Mouse (Mus musculus) heart, embryonic 16.5 days (tissue): Measurements from ENCODE around the gene Haghl. TPM values are rescaled to one million over a fixed set of nuclear protein-coding genes. Genes with fewer than 3 reads are reported as not detected.

ENCODE experiments used
- ATAC-seq: fragments of 200-750 bp; cut with Nextera tagmentation; replicated peaks from 2 replicates; pipeline ENCODE4 v1.8.0; 2017; ENCODE audit warnings: moderate number of reproducible peaks; ENCODE audit not compliant: insufficient read depth, low FRiP score; ENCODE audit errors: extremely low read depth
- H3K27ac ChIP-seq: fragments of 300-500 bp; sonication (generic); 2 replicates; pipeline ENCODE4 v1.5.1; 2014; ENCODE audit warnings: mild to moderate bottlenecking, low read length, control low read depth, moderate library complexity
- H3K27me3 ChIP-seq: fragments of 300-500 bp; sonication (generic); 2 replicates; pipeline ENCODE4 v1.6.1; 2014; ENCODE audit warnings: low read length, mixed read lengths; ENCODE audit not compliant: control insufficient read depth, insufficient read depth
- H3K36me3 ChIP-seq: fragments of 300-500 bp; sonication (generic); 2 replicates; pipeline ENCODE4 v1.6.1; 2014; ENCODE audit not compliant: control insufficient read depth, insufficient read depth
- H3K4me1 ChIP-seq: fragments of 300-500 bp; sonication (generic); 2 replicates; pipeline ENCODE4 v1.6.1; 2014; ENCODE audit warnings: low read length, mixed read lengths; ENCODE audit not compliant: control insufficient read depth, insufficient read depth
- H3K4me2 ChIP-seq: fragments of 300-500 bp; sonication (generic); 2 replicates; pipeline ENCODE4 v1.6.1; 2014; ENCODE audit warnings: low read depth, mild to moderate bottlenecking, control low read depth, low read length
- H3K4me3 ChIP-seq: fragments of 300-500 bp; sonication (generic); 2 replicates; pipeline ENCODE4 v1.5.1; 2014; ENCODE audit warnings: mild to moderate bottlenecking, control low read depth, low read length
- H3K9ac ChIP-seq: fragments of 300-500 bp; sonication (generic); 2 replicates; pipeline ENCODE4 v1.6.1; 2014; ENCODE audit warnings: low read length, control low read depth
- H3K9me3 ChIP-seq: fragments of 300-500 bp; sonication (generic); replicated peaks from 2 replicates; pipeline ENCODE4 v1.6.1; 2016; ENCODE audit warnings: low read length; ENCODE audit not compliant: control insufficient read depth
- WGBS: fragments of 180-500 bp; shearing (Covaris S2); extraction: QIAGEN DNeasy Blood & Tissue Kit; methylation state at CpG from one replicate; pipeline ENCODE4 v1.1.7; 2014; 5-methylcytosine and 5-hydroxymethylcytosine counted together
- polyA plus RNA-seq: library from polyadenylated mRNA; unstranded; fragments of >200 nt; fragmentation: Nextera tagmentation; extraction: Ambion mirVana; gene quantifications from 2 replicates; pipeline ENCODE4 v1.2.1, GENCODE M21; 2015

Haghl gene
- polyA plus RNA-seq, 1 experiment from 2014 or later = 51.4 TPM

DNA sequence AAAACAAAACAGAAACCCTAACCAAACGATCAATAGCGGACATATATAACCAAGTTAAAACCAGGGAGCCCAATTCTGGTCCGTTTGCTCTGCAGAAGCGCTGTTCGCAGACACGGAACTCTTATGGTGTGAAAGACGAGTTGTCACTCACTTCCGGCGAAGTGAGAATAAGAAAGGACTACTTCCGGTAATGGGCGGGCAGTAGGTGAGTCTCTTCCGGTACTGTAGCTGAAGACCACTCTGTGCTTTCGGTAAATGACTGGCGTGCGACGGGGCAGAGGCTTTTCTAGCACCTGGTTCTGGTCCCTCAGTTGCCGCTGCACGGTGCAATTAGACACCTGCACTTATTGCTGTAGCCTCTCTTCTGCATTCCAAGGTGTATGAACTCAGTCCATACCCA lies 38.0 kb upstream of the Haghl start, which contains the start of gene Wdr24:
Wdr24 (plus strand) TSS at position 176 of the 400 bp plus-strand sequence.
- 0% methylated on average over 18 of the region's 18 CpGs for WGBS
- peak; percentile 67 for ATAC-seq
- peaks cover 28% of the 10 kb centered on the region for H3K27me3 ChIP-seq
- peaks cover 18% of the 10 kb centered on the region for H3K4me1 ChIP-seq
- peak within 1 kb of the TSS; percentile 83 for H3K9ac ChIP-seq
- 0 out of 2 replicates have a peak, but pooled peaks cover 18% of the 10 kb centered on the region for H3K36me3 ChIP-seq
- H3K27ac ChIP-seq = peak within 1 kb of the TSS; percentile 56
- H3K4me3 ChIP-seq = peak within 1 kb of the TSS; percentile 78
- H3K4me2 ChIP-seq = peak within 1 kb of the TSS; percentile 91
- no peaks in the 10 kb centered on the region for H3K9me3 ChIP-seq

DNA sequence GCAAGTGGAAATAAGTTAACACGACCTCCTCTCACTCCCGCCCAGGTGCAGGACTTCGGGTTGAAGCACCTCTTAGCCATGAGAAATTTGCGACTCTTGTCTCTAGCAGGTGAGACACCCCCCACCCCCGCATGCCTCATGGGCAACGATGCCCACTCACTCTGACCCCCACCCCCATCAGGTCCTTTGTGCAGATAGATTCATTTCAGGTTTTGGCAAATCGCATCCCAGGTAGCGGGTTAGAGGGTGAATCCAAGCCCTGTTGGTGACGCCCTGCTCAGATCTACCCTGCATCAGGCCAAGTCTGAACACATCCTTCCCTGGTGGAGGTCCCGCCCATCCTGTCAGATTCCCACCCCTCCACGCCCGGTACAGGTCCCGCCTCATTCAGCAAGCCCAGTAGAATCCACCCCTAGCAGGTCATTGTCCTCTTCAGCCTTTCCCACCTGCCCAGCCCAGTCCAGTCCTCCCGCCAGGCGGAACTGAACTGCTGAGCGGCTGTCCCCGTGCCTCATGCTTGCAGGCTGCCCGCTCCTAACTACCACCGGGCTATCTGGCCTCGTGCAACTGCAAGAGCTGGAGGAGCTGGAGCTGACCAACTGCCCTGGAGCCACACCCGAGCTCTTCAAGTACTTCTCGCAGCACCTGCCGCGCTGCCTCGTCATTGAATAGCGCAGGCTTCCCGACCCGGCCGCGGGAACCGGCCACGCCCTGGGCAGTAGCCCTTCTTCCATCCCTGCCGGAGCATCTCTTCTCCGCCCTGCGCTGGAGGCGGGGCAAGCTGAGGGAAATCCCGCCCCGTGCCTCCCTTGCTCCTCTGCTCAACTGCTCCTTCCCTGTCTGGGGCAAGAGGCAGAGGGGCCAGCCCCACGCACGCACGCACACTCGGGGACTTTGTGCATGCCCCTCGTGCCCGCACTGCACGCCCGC lies 33.6 kb upstream of the Haghl start:
- WGBS = 7% methylated on average over 44 of the region's 46 CpGs
- H3K27ac ChIP-seq = no peak overlapping the region
- no peak overlapping the region for H3K4me2 ChIP-seq
- no peaks in the 10 kb centered on the region for H3K36me3 ChIP-seq
- peaks cover 4% of the 10 kb centered on the region for H3K4me1 ChIP-seq
- no peak overlapping the region; the same call in 1 of the 2 replicates for H3K4me3 ChIP-seq
- peaks cover 40% of the 10 kb centered on the region for H3K27me3 ChIP-seq
- ATAC-seq = no peak
- H3K9me3 ChIP-seq = no peaks in the 10 kb centered on the region
- no peak overlapping the region for H3K9ac ChIP-seq

DNA sequence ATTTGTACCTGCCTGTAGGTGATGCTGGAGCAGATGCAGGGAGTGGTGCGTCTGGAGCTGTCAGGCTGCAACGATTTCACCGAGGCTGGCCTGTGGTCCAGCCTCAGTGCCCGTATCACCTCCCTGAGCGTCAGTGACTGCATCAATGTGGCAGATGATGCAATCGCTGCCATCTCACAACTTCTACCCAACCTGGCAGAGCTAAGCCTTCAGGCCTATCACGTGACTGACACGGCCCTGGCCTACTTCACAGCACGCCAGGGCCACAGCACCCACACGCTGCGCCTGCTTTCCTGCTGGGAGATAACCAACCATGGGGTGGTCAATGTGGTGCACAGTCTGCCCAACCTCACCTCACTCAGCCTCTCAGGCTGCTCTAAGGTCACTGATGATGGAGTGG lies 32.2 kb upstream of the Haghl start:
- Histone ChIP-seq H3K4me1 (peaks cover 2% of the 10 kb centered on the region; the same call in 1 of the 2 replicates), H3K4me2 (no peak overlapping the region), H3K27ac (no peak overlapping the region), H3K4me3 (no peak overlapping the region), H3K9me3 (no peaks in the 10 kb centered on the region), H3K9ac (no peak overlapping the region), H3K27me3 (peaks cover 48% of the 10 kb centered on the region), H3K36me3 (no peaks in the 10 kb centered on the region)
- WGBS = 76% methylated on average over 11 of the region's 11 CpGs
- no peak for ATAC-seq

DNA sequence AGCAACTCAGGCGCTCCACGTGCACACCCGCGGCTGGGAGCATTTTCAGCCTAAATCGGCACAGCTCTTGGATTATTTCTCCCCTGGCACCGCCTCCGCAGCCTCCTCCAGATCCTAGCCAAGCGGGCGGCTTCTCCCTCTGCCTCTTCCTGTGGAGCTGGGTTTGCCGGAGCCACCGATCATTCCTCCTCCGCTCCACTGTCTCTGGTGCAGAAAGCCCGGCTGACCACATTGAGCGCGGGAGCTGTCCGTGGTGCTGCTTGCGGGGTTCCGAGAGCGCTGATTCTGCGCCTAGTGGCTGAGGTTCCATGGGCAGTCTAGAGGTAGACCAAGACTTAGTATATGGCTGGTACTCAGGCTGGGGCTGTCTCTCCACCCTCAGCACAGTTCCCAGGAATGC lies 28.0 kb upstream of the Haghl start:
- ATAC-seq = 0 out of 2 replicates have a peak, but pooled peaks have one; percentile 8
- H3K4me2 ChIP-seq = no peak overlapping the region

DNA sequence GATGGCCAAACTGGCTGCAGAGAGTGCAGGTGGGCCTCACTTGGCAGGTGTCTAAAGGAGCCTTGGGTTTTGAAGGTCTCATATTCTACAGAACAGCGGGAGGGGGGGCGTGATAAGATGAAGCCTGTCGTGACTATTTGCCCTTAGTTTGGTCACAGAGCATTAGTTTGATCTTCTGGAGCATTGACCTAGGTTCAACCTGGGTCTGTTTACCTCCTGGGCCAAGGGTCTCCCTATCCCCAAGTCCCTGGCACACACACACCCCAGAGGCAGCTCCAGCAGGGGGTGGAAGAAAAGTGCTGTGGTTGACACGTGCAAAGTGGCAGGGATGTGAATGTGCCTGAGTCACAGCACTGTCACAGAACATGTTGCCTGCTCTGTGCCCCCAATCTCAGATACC lies 25.4 kb upstream of the Haghl start:
- no peaks in the 10 kb centered on the region for H3K9me3 ChIP-seq
- H3K4me3 ChIP-seq = no peak overlapping the region
- H3K36me3 ChIP-seq = no peaks in the 10 kb centered on the region
- peaks cover 55% of the 10 kb centered on the region for H3K27me3 ChIP-seq
- whole genome bisulfite sequencing = 62% methylated on average over 4 of the region's 4 CpGs
- ATAC-seq = no peak
- H3K4me1 ChIP-seq = peaks cover 12% of the 10 kb centered on the region
- no peak overlapping the region for H3K9ac ChIP-seq
- no peak overlapping the region for H3K27ac ChIP-seq
- H3K4me2 ChIP-seq = no peak overlapping the region

More for the DNA sequence above, 28.0 kb upstream of the Haghl start:
- Histone ChIP-seq H3K4me3 (no peak overlapping the region), H3K9ac (no peak overlapping the region), H3K27ac (no peak overlapping the region), H3K36me3 (no peaks in the 10 kb centered on the region), H3K27me3 (peaks cover 57% of the 10 kb centered on the region), H3K4me1 (peaks cover 11% of the 10 kb centered on the region), H3K9me3 (no peaks in the 10 kb centered on the region)
- WGBS = 1% methylated on average over 20 of the region's 20 CpGs

DNA sequence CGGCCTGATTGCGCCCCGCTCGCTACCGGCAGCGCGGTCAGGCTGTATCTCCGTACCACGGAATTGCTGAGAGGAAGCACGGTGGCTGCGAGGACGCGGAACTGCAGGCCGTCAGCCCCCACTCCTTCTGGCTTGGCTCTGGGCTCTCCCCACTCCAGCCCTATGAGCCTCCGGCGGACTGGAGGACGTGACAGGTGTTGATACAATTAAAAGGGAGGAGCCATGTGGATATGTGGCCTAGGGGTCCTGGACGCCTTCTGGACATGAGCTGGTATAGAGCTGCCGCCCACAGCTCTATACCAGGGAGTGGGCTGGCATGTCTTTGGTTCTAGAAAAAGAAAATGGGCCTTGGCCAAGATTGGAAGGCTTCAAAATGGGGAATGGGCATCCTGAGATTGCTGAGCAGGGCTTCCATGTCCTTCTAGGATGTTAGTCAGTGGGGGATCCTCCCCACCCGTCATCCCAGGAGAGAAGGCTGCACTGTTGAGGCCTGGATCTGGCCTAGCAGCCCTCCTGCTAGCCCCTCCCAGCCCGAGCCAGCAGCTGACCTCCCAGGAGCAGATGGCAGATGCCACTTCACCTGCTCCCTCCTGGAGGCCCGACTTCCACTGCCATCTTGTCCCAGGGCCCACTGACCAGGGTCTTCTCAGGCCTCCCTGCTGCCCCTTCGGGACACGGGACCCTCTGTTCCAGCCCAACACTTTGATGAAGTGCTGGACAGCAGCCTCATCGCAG lies 24.3 kb upstream of the Haghl start:
- H3K9ac ChIP-seq = peak overlapping the region; percentile 67
- peak overlapping the region; percentile 70 for H3K4me3 ChIP-seq
- H3K9me3 ChIP-seq = no peaks in the 10 kb centered on the region
- WGBS = 7% methylated on average over 24 of the region's 25 CpGs
- peaks cover 55% of the 10 kb centered on the region for H3K27me3 ChIP-seq
- no peaks in the 10 kb centered on the region for H3K36me3 ChIP-seq
- peak overlapping the region; percentile 98 for H3K4me2 ChIP-seq
- no peak for ATAC-seq
- peaks cover 12% of the 10 kb centered on the region for H3K4me1 ChIP-seq
- no peak overlapping the region for H3K27ac ChIP-seq

DNA sequence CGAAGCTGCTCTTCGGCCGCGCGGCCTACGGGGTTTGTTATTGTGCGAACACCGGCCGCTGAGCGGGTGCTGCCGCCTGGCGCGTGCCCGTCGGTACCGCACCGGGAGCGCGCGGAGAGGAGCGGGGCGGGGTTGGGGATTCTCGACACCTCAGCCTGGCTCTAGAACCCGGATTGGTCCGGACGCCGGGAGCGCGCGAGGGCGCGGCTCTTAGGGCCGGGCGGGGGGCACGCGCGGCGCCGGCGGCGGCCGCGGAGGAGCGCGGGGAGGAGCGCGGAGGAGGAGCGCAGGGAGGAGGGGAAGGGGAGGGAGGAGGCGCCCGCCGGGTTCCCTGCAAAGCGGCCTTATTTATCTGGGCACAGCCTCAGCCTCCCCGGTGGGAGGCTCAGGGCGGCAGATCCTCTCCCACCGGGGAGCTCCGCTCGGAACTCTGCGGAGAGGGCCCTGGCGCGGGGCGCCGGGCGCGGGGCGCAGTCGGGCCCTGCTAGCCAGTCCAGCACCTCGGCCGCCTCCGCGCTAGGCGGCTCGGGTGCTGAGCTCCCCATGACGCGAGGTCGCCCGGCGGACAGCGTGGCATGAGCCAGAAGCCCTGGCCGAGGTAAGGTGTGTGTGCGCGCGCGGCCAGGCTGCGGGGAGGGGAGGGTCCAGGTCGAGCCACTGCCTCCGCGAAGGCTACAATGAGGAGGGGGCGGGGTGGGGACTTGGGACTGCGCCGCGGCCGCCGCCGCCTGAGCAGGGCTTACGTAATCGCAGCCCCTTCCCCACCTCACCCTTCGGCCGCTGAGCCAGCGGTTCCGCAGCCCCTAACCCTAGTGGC lies 23.5 kb upstream of the Haghl start, which contains the start of gene Fbxl16:
Fbxl16 (plus strand) TSS at position 297 of the 817 bp plus-strand sequence.
- Histone ChIP-seq H3K27ac (no peak within 1 kb of the TSS), H3K9me3 (no peaks in the 10 kb centered on the region)

DNA sequence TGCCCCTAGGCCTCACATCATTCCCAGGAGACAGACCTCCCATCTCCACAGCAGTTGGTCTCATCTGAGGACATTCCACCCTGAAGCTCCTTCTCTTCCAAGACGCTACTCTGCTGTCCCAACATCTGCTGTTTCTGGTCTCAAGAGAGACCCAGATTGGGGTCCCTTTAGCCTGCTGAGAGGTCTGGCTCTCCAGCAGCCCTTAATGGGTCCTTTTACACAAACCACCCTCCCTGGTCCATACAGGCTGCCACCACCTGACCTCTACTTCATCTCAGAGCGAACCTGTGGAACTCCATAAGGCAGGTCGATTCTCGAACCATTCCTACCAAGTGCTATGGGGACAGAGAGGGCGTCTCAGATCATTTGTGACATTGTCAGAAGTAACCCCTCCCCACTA lies 22.6 kb upstream of the Haghl start:
- Histone ChIP-seq H3K27ac (no peak overlapping the region), H3K9ac (no peak overlapping the region), H3K36me3 (no peaks in the 10 kb centered on the region), H3K4me1 (peaks cover 14% of the 10 kb centered on the region), H3K9me3 (no peaks in the 10 kb centered on the region), H3K4me2 (no peak overlapping the region; the same call in 1 of the 2 replicates), H3K4me3 (peak overlapping the region; percentile 70; the same call in 1 of the 2 replicates), H3K27me3 (peaks cover 54% of the 10 kb centered on the region)
- ATAC-seq = no peak
- WGBS = 27% methylated on average over 5 of the region's 5 CpGs

More for the DNA sequence above, 23.5 kb upstream of the Haghl start, which contains the start of gene Fbxl16:
- under 1% methylated on average over 78 of the region's 100 CpGs for WGBS
- Histone ChIP-seq H3K4me2 (peak within 1 kb of the TSS; percentile 98), H3K27me3 (peaks cover 55% of the 10 kb centered on the region), H3K9ac (peak within 1 kb of the TSS; percentile 67), H3K4me3 (peak within 1 kb of the TSS; percentile 70), H3K36me3 (no peaks in the 10 kb centered on the region), H3K4me1 (peaks cover 12% of the 10 kb centered on the region)
- peak; percentile 63 for ATAC-seq
